In genomic region chr19:10203146-10203847, GRCm38 (mm10) we compare ENCODE assay signal across 8 mouse cellular contexts. TPM values are rescaled to one million over a fixed set of nuclear protein-coding genes. Genes with fewer than 3 reads are reported as not detected.
DNase-seq lines count a peak whose midpoint lies in the region; ATAC-seq and TF ChIP-seq lines count a peak whose summit lies in the region.

No protein-coding gene starts in this region.

- peaks cover 46 to 66% of the 10 kb centered on the region in 2 experiments for H3K36me3 ChIP-seq in CH12.LX (replicated peaks in 1 of 2; ENCODE audit: control insufficient read depth in 1 of 2, insufficient read depth in 1 of 2, low read length in 1 of 2)
- peaks cover 64% of the 10 kb centered on the region for H3K36me3 ChIP-seq in forebrain, embryonic 10.5 days (replicated peaks)
- H3K36me3 ChIP-seq in liver, embryonic 14.5 days (replicated peaks; ENCODE audit: control insufficient read depth, insufficient read depth, low read depth): peaks cover 44% of the 10 kb centered on the region

- peak overlapping the region; percentile 69 for H3K4me2 ChIP-seq in CH12.LX (ENCODE audit: insufficient read depth, low read depth, poor library complexity, severe bottlenecking)
- H3K4me2 ChIP-seq in liver, embryonic 14.5 days (ENCODE audit: low read depth): peak overlapping the region; percentile 99

- no peak for TF ChIP-seq CTCF in CH12.LX (conservative IDR thresholded peaks at IDR 0.05 in 1 of 2, IDR thresholded peaks at IDR 0.05 in 1 of 2; ENCODE audit: low read depth in 2 of 2, low read length in 2 of 2)
- TF ChIP-seq CTCF in liver, embryonic 14.5 days (IDR thresholded peaks at IDR 0.05; ENCODE audit: low read depth): no peak

- DNase-seq in cerebellum, adult 11-12 months: peak; percentile 39
- DNase-seq in cerebellum, adult 9-11 months: no peak
- peak; percentile 31 for DNase-seq in CH12.LX (ENCODE audit: extremely low read depth)
- DNase-seq in forebrain, embryonic 10.5 days (ENCODE audit: extremely low spot score, low spot score): no peak
- peak; percentile 81 to 85 (median 83) for DNase-seq in liver, embryonic 14.5 days (ENCODE audit: low read depth in 3 of 3, low spot score in 3 of 3)
- peak; percentile 26 for DNase-seq in yolk sac, embryonic 10.5 days (ENCODE audit: low spot score)
- DNase-seq in adrenal gland, adult 18-20 months (ENCODE audit: low spot score in 2 of 2): no peak
- DNase-seq in kidney, postnatal 10 days: no peak

- peak overlapping the region; percentile 99 for H3K9ac ChIP-seq in CH12.LX (ENCODE audit: insufficient read depth, low read depth)
- peak overlapping the region; percentile 99 for H3K9ac ChIP-seq in liver, embryonic 14.5 days (replicated peaks)

- no peaks in the 10 kb centered on the region for H3K27me3 ChIP-seq in CH12.LX (replicated peaks)
- no peaks in the 10 kb centered on the region for H3K27me3 ChIP-seq in forebrain, embryonic 10.5 days (ENCODE audit: poor library complexity, severe bottlenecking)
- H3K27me3 ChIP-seq in liver, embryonic 14.5 days (ENCODE audit: control insufficient read depth, insufficient read depth, low read length): no peaks in the 10 kb centered on the region

- no peak for TF ChIP-seq POLR2A in CH12.LX (IDR thresholded peaks at IDR 0.05; ENCODE audit: low read depth, low read length)

- H3K79me2 ChIP-seq in CH12.LX (replicated peaks; ENCODE audit: control insufficient read depth, extremely low read depth, insufficient read depth, poor library complexity, severe bottlenecking): peaks cover 47% of the 10 kb centered on the region

- peak overlapping the region; percentile 92 to 100 (median 99) for H3K4me3 ChIP-seq in CH12.LX (replicated peaks in 1 of 3; ENCODE audit: low read depth in 2 of 3, low read length in 2 of 3, poor library complexity in 1 of 3)
- H3K4me3 ChIP-seq in forebrain, embryonic 10.5 days: peak overlapping the region; percentile 98
- peak overlapping the region; percentile 71 to 99 for H3K4me3 ChIP-seq in liver, embryonic 14.5 days (ENCODE audit: insufficient read depth in 1 of 2, low read depth in 2 of 2, low read length in 2 of 2)

- H3K4me1 ChIP-seq in CH12.LX (ENCODE audit: control insufficient read depth in 1 of 2, insufficient read depth in 2 of 2): peaks cover 0 to 25% of the 10 kb centered on the region in 2 experiments; a peak in 2 of 4 replicates
- peaks cover 17% of the 10 kb centered on the region for H3K4me1 ChIP-seq in forebrain, embryonic 10.5 days
- peaks cover 10 to 12% of the 10 kb centered on the region in 2 experiments for H3K4me1 ChIP-seq in liver, embryonic 14.5 days (replicated peaks; ENCODE audit: control insufficient read depth in 2 of 2, insufficient read depth in 2 of 2, low read length in 1 of 2)

- peak overlapping the region; percentile 74; the same call in 1 of the 2 replicates for H3K27ac ChIP-seq in CH12.LX (ENCODE audit: insufficient read depth, low read depth)
- peak overlapping the region; percentile 98 for H3K27ac ChIP-seq in forebrain, embryonic 10.5 days
- H3K27ac ChIP-seq in liver, embryonic 14.5 days: peak overlapping the region; percentile 94

- in situ Hi-C loops in CH12.LX (cut with MboI; ENCODE audit: low pct_ligation_motif_present, low pct_unique_long_range_greater_than_20kb, low sequenced_read_pairs): loop anchor here (5.0 to 10.0 kb wide), 2 partner anchors 168 to 291 kb away; no protein-coding TSS in a partner anchor

- no peak for TF ChIP-seq RAD21 in CH12.LX (IDR thresholded peaks at IDR 0.05; ENCODE audit: low read depth, low read length)

- WGBS in forebrain, embryonic 10.5 days: 3% methylated on average over 23 of the region's 23 CpGs
- WGBS in liver, embryonic 14.5 days (ENCODE audit: insufficient replicate concordance): under 1% methylated on average over 23 of the region's 23 CpGs

- peak; percentile 76 for ATAC-seq in liver, embryonic 14.5 days (ENCODE audit: insufficient read depth)

- dilution Hi-C loops in CH12.LX (cut with MboI; ENCODE audit: extremely low pct_ligation_motif_present, extremely low pct_unique_long_range_greater_than_20kb, low sequenced_read_pairs): no loop called here

- no peak for TF ChIP-seq EP300 in CH12.LX (IDR thresholded peaks at IDR 0.05; ENCODE audit: low read length)
- TF ChIP-seq EP300 in liver, embryonic 14.5 days (IDR thresholded peaks at IDR 0.05; ENCODE audit: low read depth): peak; percentile 81

- H3K9me3 ChIP-seq in CH12.LX (replicated peaks; ENCODE audit: low read length): no peaks in the 10 kb centered on the region
- H3K9me3 ChIP-seq in forebrain, embryonic 10.5 days: no peaks in the 10 kb centered on the region
- H3K9me3 ChIP-seq in liver, embryonic 14.5 days (ENCODE audit: control insufficient read depth, low read length): no peaks in the 10 kb centered on the region

TF ChIP-seq in CH12.LX, 34 proteins besides CTCF, POLR2A, EP300 and RAD21:
- TF ChIP-seq ELF1 (IDR thresholded peaks at IDR 0.05; ENCODE audit: low read depth, low read length) (no peak), GABPA (IDR thresholded peaks at IDR 0.05; ENCODE audit: insufficient replicate concordance, low read depth, low read length) (no peak), ETS1 (conservative IDR thresholded peaks at IDR 0.05; ENCODE audit: low read depth, low read length) (no peak), KAT2A (IDR thresholded peaks at IDR 0.05; ENCODE audit: insufficient replicate concordance, low read length) (no peak), ZNF384 (IDR thresholded peaks at IDR 0.05; ENCODE audit: low read depth, low read length) (no peak), NRF1 (IDR thresholded peaks at IDR 0.05; ENCODE audit: low read depth, low read length) (no peak), UBTF (IDR thresholded peaks at IDR 0.05; ENCODE audit: low read depth, low read length) (no peak), CHD1 (IDR thresholded peaks at IDR 0.05; ENCODE audit: low read depth, low read length) (no peak), RCOR1 (conservative IDR thresholded peaks at IDR 0.05; ENCODE audit: low read depth, low read length) (no peak), TCF12 (IDR thresholded peaks at IDR 0.05; ENCODE audit: low read depth, low read length) (no peak), SIN3A (IDR thresholded peaks at IDR 0.05; ENCODE audit: low read length) (no peak), MAZ (IDR thresholded peaks at IDR 0.05; ENCODE audit: low read depth, low read length) (no peak), JUN (IDR thresholded peaks at IDR 0.05; ENCODE audit: insufficient read depth, low read depth, low read length) (no peak), BHLHE40 (IDR thresholded peaks at IDR 0.05; ENCODE audit: low read depth, low read length) (no peak), SMC3 (IDR thresholded peaks at IDR 0.05; ENCODE audit: low read depth, low read length) (no peak)

RNA-seq across cellular contexts. Expression of gene Tmem258, which starts 0.5 kb away (rescaled TPM):
- 344 and 357 TPM in 2 replicates for total RNA-seq in CH12.LX (2012; rRNA removed)
- total RNA-seq in CH12.LX (2014; rRNA removed): 148 and 164 TPM in 2 replicates
- polyA plus RNA-seq in CH12.LX (2012; ENCODE audit: insufficient read length, low read depth): 179 and 253 TPM in 2 replicates
- polyA plus RNA-seq in forebrain, embryonic 10.5 days (2016; fragmentation: Nextera tagmentation; extraction: Ambion mirVana): 362 and 373 TPM in 2 replicates
- polyA plus RNA-seq in liver, embryonic 14.5 days (2012; rRNA removed): 78.6 and 107 TPM in 2 replicates
- polyA plus RNA-seq in liver, embryonic 14.5 days (2014; fragmentation: Nextera tagmentation; extraction: Ambion mirVana): 397 and 402 TPM in 2 replicates
- total RNA-seq in adrenal gland, adult 18-20 months (2021): 100 to 1,000 TPM; 139 to 159 TPM

RNA-seq across cellular contexts. Expression of gene Fen1, which starts 0.7 kb away (rescaled TPM):
- total RNA-seq in CH12.LX (2012; rRNA removed) (125 and 172 TPM in 2 replicates), CH12.LX (2014; rRNA removed) (156 and 167 TPM in 2 replicates)
- 111 and 119 TPM in 2 replicates for polyA plus RNA-seq in CH12.LX (2012; ENCODE audit: insufficient read length, low read depth)
- 215 and 218 TPM in 2 replicates for polyA plus RNA-seq in forebrain, embryonic 10.5 days (2016; fragmentation: Nextera tagmentation; extraction: Ambion mirVana)
- 53.1 and 75.8 TPM in 2 replicates for polyA plus RNA-seq in liver, embryonic 14.5 days (2012; rRNA removed)
- 131 and 145 TPM in 2 replicates for polyA plus RNA-seq in liver, embryonic 14.5 days (2014; fragmentation: Nextera tagmentation; extraction: Ambion mirVana)
- 10 to 100 TPM in 1 of 2 experiments, 1 to 10 TPM in 1; 7.1 to 12.4 TPM for total RNA-seq in adrenal gland, adult 18-20 months (2021)

RNA-seq across cellular contexts. Expression of gene Fads1, which starts 20.6 kb away (rescaled TPM):
- total RNA-seq in CH12.LX (2012; rRNA removed) (34.8 and 37.2 TPM in 2 replicates), CH12.LX (2014; rRNA removed) (30.5 and 30.6 TPM in 2 replicates)
- polyA plus RNA-seq in CH12.LX (2012; ENCODE audit: insufficient read length, low read depth): 37.6 and 44.7 TPM in 2 replicates
- 171 and 180 TPM in 2 replicates for polyA plus RNA-seq in forebrain, embryonic 10.5 days (2016; fragmentation: Nextera tagmentation; extraction: Ambion mirVana)
- polyA plus RNA-seq in liver, embryonic 14.5 days (2012; rRNA removed): 27.3 and 32.1 TPM in 2 replicates
- polyA plus RNA-seq in liver, embryonic 14.5 days (2014; fragmentation: Nextera tagmentation; extraction: Ambion mirVana): 45.2 and 50.5 TPM in 2 replicates
- total RNA-seq in adrenal gland, adult 18-20 months (2021): 1,000 to 10,000 TPM in 1 of 2 experiments, 100 to 1,000 TPM in 1; 659 to 1,051 TPM

RNA-seq across cellular contexts. Expression of gene Myrf, which starts 37.3 kb away (rescaled TPM):
- 0.04 and 0.13 TPM in 2 replicates for total RNA-seq in CH12.LX (2012; rRNA removed)
- not detected in 2 replicates for total RNA-seq in CH12.LX (2014; rRNA removed)
- polyA plus RNA-seq in CH12.LX (2012; ENCODE audit: insufficient read length, low read depth): 0.10 and 0.11 TPM in 2 replicates
- 2.1 and 2.9 TPM in 2 replicates for polyA plus RNA-seq in forebrain, embryonic 10.5 days (2016; fragmentation: Nextera tagmentation; extraction: Ambion mirVana)
- polyA plus RNA-seq in liver, embryonic 14.5 days (2012; rRNA removed): 6.4 and 9.1 TPM in 2 replicates
- polyA plus RNA-seq in liver, embryonic 14.5 days (2014; fragmentation: Nextera tagmentation; extraction: Ambion mirVana): 3.5 and 3.7 TPM in 2 replicates
- total RNA-seq in adrenal gland, adult 18-20 months (2021): 1 to 10 TPM; 2.1 to 2.8 TPM

Comparison
In these comparisons a context has a peak if more than half of its experiments do, and no peak if none do; other contexts are left out.
1. DNase-seq: peak in cerebellum, adult 11-12 months (single experiment), CH12.LX (single experiment), liver, embryonic 14.5 days (3 of 3) and yolk sac, embryonic 10.5 days (single experiment); none in cerebellum, adult 9-11 months (single experiment), forebrain, embryonic 10.5 days (single experiment), adrenal gland, adult 18-20 months (0 of 2) and kidney, postnatal 10 days (single experiment).
2. Peak in every context shown above with its lines, with median percentiles within 50 percentile points of each other: H3K27ac ChIP-seq and H3K4me3 ChIP-seq.